Mouse (Mus musculus): ENCODE results near the gene Hmgb1. TPM values are rescaled to one million over a fixed set of nuclear protein-coding genes. Genes with fewer than 3 reads are reported as not detected.
"Not testable (repeated sequence)": the region's sequence is repeated elsewhere in the genome, so short reads cannot be mapped to it uniquely, and the experiment has no call there.

Gene Hmgb1
- polyA plus RNA-seq, 1 experiment from 2014 or later = 1,384 TPM

DNA sequence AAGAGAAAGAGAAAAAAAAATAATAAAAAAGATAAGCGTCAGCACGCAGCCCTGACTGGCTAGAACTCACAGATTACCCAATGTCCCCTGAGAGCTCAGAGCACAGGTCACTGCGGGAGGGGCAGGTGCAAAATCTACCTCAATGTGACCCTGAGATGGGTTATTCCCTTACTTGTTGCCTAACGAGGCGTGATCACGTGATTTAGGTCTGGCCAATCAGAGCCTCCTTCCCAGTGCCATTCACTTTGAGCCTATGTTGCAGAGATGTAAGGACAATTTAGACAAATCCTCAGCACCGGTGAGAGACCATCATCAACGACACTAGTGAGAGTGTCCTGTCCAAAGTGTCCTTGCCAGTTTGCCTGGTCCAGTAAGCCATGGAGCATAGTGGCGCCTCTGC is 44.0 kb downstream of the Hmgb1 start:
- Histone ChIP-seq H3K9me3 (ENCODE audit: low read length) (no peaks in the 10 kb centered on the region), H3K9ac (replicated peaks; ENCODE audit: low read length) (no peak overlapping the region), H3K27me3 (ENCODE audit: insufficient read depth, low read length) (no peaks in the 10 kb centered on the region), H3K27ac (ENCODE audit: low read length) (no peak overlapping the region), H3K4me1 (ENCODE audit: insufficient read depth, low read length) (0 out of 2 replicates have a peak, but pooled peaks cover 4% of the 10 kb centered on the region), H3K4me3 (ENCODE audit: low read length) (no peak overlapping the region), H3K4me2 (replicated peaks; ENCODE audit: low read depth, low read length) (no peak overlapping the region), H3K36me3 (ENCODE audit: insufficient read depth, low read length) (no peaks in the 10 kb centered on the region)
- WGBS = 65% methylated on average over 9 of the region's 9 CpGs
- ATAC-seq (ENCODE audit: low FRiP score, low TSS enrichment) = no peak

DNA sequence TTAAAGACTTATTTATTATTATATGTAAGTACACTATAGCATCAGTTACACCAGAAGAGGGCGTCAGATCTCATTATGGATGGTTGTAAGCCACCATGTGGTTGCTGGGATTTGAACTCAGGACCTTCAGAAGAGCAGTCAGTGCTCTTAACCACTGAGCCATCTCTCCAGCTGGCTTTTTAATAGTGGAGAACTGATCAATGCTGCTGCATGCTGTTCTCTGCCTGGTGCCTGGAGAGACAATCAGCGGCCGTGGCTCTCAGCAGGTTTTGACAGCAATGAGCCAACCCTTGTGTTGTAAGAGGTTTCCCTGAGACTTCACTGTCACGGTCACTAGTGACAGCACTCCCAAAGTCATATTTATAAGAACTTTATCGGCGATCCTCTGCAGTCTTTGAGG is 46.2 kb downstream of the Hmgb1 start:
- H3K36me3 ChIP-seq (ENCODE audit: insufficient read depth, low read length); H3K9me3 ChIP-seq (ENCODE audit: low read length); H3K27me3 ChIP-seq (ENCODE audit: insufficient read depth, low read length); H3K4me2 ChIP-seq (replicated peaks; ENCODE audit: low read depth, low read length); H3K9ac ChIP-seq (replicated peaks; ENCODE audit: low read length); ATAC-seq (ENCODE audit: low FRiP score, low TSS enrichment); H3K27ac ChIP-seq (ENCODE audit: low read length); H3K4me3 ChIP-seq (ENCODE audit: low read length); H3K4me1 ChIP-seq (ENCODE audit: insufficient read depth, low read length): not testable (repeated sequence)
- 89% methylated on average over 6 of the region's 6 CpGs for WGBS

DNA sequence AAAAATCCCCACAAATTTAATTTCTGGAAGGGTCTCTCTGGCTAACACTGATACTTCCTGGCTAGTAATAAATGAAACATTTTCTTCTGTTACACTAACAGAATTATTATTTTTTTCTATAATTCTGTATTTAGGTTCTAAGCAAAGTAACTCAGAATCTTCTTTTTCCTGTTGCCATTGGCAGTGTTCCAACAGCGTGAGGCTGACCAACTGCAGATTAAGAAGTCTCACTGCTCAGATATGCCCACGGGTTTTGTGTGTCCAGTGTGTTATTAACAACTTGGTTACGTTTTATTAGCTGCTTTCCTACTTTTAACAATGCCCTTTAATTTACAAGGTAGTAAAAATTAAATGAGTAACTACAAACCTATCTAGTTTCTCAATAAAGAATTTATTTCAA is 46.8 kb downstream of the Hmgb1 start:
- Histone ChIP-seq H3K27me3 (ENCODE audit: insufficient read depth, low read length) (no peaks in the 10 kb centered on the region), H3K4me2 (replicated peaks; ENCODE audit: low read depth, low read length) (no peak overlapping the region), H3K4me3 (ENCODE audit: low read length) (no peak overlapping the region), H3K9ac (replicated peaks; ENCODE audit: low read length) (no peak overlapping the region), H3K9me3 (ENCODE audit: low read length) (no peaks in the 10 kb centered on the region), H3K36me3 (ENCODE audit: insufficient read depth, low read length) (no peaks in the 10 kb centered on the region), H3K4me1 (ENCODE audit: insufficient read depth, low read length) (0 out of 2 replicates have a peak, but pooled peaks cover 4% of the 10 kb centered on the region), H3K27ac (ENCODE audit: low read length) (no peak overlapping the region)
- ATAC-seq (ENCODE audit: low FRiP score, low TSS enrichment) = no peak
- WGBS = 21% methylated on average over 3 of the region's 3 CpGs

DNA sequence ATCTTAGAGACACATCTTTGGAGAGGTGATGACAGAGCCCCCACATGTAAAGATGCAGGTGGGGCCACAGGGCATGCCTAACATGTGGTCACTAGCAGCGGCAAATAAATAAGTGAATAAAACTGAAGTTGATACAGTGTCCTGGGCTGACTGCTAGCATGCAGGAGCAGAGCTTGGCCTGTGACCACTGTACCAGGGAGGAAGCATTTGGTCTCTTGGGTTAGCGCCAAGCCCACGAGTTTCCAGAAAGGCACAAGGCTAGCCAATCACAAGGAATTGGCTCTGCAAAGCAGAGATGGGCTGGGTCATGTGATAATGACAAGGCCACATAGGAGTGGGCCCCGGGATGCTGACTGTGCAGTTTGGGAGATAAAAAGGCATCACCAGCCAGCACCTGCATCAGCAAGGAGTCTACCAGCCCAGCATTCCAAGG is 47.3 kb downstream of the Hmgb1 start:
- no peak overlapping the region for H3K4me3 ChIP-seq (ENCODE audit: low read length)
- no peak overlapping the region for H3K9ac ChIP-seq (replicated peaks; ENCODE audit: low read length)
- no peak overlapping the region for H3K4me2 ChIP-seq (replicated peaks; ENCODE audit: low read depth, low read length)
- no peak overlapping the region for H3K27ac ChIP-seq (ENCODE audit: low read length)
- 0 out of 2 replicates have a peak, but pooled peaks cover 4% of the 10 kb centered on the region for H3K4me1 ChIP-seq (ENCODE audit: insufficient read depth, low read length)
- no peaks in the 10 kb centered on the region for H3K9me3 ChIP-seq (ENCODE audit: low read length)
- no peaks in the 10 kb centered on the region for H3K36me3 ChIP-seq (ENCODE audit: insufficient read depth, low read length)
- ATAC-seq (ENCODE audit: low FRiP score, low TSS enrichment) = peak; percentile 42; the same call in 1 of the 2 replicates
- H3K27me3 ChIP-seq (ENCODE audit: insufficient read depth, low read length) = no peaks in the 10 kb centered on the region
- WGBS = 71% methylated on average over 4 of the region's 4 CpGs

DNA sequence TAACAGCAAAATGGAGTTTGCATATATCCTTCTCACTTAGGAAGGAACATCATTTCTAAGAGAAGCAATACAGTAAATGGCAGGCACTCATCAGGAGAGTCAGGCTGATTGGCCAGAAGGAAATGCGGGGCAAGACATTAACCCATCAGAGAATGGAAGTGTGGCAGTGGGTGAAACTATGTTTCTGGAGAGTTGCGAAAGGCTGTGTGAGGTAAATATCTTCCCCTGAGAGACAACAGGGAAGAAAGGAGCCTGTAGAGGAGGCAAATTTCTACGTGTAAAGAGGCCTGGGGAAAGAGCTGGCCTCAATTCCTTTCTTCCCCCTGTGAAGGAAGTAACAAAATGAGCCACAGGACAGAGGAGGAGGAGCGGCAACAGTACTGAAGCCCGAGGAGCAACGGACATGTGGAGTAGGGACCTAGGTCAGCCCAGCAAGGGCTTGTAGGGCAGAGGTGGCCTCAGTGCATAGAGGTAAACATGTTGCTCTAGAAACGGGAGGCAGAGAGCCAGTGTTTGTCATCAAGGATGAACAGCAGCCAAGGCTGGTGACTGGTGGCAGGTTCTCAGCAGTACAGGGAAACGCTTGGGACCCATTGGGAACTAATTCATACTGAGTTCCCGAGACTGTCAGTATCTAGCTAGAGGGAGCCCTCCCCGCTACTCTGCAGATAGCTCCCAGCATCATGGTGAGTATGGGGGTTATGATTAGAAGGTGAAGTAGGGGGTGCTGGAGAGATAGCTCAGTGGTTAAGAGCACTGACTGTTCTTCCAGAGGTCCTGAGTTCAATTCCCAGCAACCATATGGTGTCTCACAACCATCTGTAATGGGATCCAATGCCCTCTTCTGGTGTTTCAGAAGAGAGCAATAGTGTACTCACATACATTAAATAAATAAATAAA is 48.6 kb downstream of the Hmgb1 start:
- H3K4me3 ChIP-seq (ENCODE audit: low read length) = no peak overlapping the region
- H3K9ac ChIP-seq (replicated peaks; ENCODE audit: low read length) = no peak overlapping the region
- 0 out of 2 replicates have a peak, but pooled peaks cover 4% of the 10 kb centered on the region for H3K4me1 ChIP-seq (ENCODE audit: insufficient read depth, low read length)
- no peak overlapping the region for H3K27ac ChIP-seq (ENCODE audit: low read length)
- WGBS = 81% methylated on average over 10 of the region's 10 CpGs
- H3K4me2 ChIP-seq (replicated peaks; ENCODE audit: low read depth, low read length) = no peak overlapping the region
- H3K9me3 ChIP-seq (ENCODE audit: low read length) = no peaks in the 10 kb centered on the region
- H3K27me3 ChIP-seq (ENCODE audit: insufficient read depth, low read length) = no peaks in the 10 kb centered on the region
- ATAC-seq (ENCODE audit: low FRiP score, low TSS enrichment) = no peak
- H3K36me3 ChIP-seq (ENCODE audit: insufficient read depth, low read length) = no peaks in the 10 kb centered on the region

DNA sequence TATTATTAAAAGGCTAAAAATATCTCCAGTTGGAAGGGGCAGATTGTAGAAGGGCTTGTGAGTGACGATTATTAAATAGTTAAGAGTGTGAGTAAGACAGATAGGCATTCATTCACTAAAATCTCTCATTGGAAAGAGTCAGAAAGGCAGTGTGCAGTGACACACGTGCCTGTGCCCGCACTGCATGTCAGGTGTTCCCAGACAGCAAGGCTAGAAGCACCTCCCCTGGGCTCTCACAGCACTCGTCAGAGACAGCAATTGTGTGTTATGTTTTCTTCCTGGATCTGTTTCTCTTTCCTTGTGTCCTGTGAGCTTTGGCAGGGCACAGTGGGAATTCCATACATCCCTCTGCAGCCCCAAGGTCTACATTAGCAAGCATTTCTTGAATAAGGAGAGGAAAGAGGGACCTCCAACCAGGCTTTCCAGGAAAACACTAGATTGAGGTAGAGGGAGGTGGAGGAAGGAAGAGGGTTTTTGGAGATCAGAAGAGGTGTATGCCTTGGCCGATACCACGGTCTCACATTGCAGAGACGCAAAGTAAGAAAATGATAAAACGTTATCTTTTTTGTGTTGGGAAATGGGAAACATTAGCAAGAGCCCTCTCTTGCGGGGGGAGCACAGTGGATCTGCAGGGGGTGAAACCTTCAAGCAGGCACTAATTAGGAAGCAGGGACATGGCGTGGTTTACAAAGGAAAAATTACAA is 49.4 kb downstream of the Hmgb1 start:
- Histone ChIP-seq H3K4me3 (ENCODE audit: low read length) (no peak overlapping the region), H3K4me1 (ENCODE audit: insufficient read depth, low read length) (0 out of 2 replicates have a peak, but pooled peaks cover 4% of the 10 kb centered on the region), H3K36me3 (ENCODE audit: insufficient read depth, low read length) (no peaks in the 10 kb centered on the region), H3K4me2 (replicated peaks; ENCODE audit: low read depth, low read length) (no peak overlapping the region), H3K9ac (replicated peaks; ENCODE audit: low read length) (no peak overlapping the region), H3K27me3 (ENCODE audit: insufficient read depth, low read length) (no peaks in the 10 kb centered on the region), H3K9me3 (ENCODE audit: low read length) (no peaks in the 10 kb centered on the region), H3K27ac (ENCODE audit: low read length) (no peak overlapping the region)
- ATAC-seq (ENCODE audit: low FRiP score, low TSS enrichment) = no peak
- WGBS = 82% methylated on average over 10 of the region's 10 CpGs

DNA sequence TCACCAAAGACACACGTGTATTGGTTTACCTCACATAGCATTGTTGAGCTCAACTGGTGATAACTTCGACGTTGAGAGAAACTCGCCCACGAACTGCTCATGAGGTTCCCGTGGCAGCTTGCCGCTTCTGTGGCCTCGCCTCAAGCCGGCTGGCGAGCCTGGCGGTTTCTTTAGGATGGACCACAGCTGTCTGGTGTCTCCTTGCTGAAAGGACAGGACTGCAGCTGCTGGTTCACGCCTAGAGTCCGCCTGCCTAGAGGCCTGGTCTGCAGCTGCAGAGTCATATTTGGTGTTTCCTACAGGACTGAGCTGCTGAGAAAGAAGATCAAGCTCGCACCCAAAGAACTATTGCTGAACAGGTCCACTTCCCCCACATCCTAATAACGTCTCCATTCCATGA is 55.8 kb downstream of the Hmgb1 start:
- no peak overlapping the region for H3K27ac ChIP-seq (ENCODE audit: low read length)
- H3K4me3 ChIP-seq (ENCODE audit: low read length) = no peak overlapping the region
- H3K9me3 ChIP-seq (ENCODE audit: low read length) = no peaks in the 10 kb centered on the region
- H3K4me2 ChIP-seq (replicated peaks; ENCODE audit: low read depth, low read length) = no peak overlapping the region
- H3K9ac ChIP-seq (replicated peaks; ENCODE audit: low read length) = no peak overlapping the region
- no peak for ATAC-seq (ENCODE audit: low FRiP score, low TSS enrichment)
- H3K36me3 ChIP-seq (ENCODE audit: insufficient read depth, low read length) = no peaks in the 10 kb centered on the region
- WGBS = 63% methylated on average over 15 of the region's 15 CpGs
- no peaks in the 10 kb centered on the region for H3K27me3 ChIP-seq (ENCODE audit: insufficient read depth, low read length)
- no peaks in the 10 kb centered on the region for H3K4me1 ChIP-seq (ENCODE audit: insufficient read depth, low read length)

DNA sequence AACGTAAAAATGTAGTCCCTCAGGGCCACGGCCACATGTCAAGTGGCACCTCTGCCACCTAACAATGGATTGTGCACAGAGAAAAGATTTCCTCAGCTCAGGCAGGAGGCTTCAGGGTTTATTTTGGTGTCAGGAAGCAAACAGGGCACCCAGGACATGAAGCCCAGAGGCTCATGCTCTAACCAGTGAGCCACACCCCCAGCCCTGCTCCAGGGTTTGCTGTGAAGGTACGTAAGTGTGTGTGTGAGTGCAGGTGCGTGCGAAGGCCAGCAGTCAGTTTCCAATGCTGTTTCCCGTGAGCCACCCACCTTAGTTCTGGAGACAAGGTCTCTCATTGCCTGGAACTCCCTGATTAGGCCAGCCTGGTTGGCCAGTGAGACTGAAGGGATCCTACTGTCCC is 60.5 kb downstream of the Hmgb1 start:
- WGBS = 91% methylated on average over 6 of the region's 6 CpGs
- no peak overlapping the region for H3K4me3 ChIP-seq (ENCODE audit: low read length)
- H3K9me3 ChIP-seq (ENCODE audit: low read length) = no peaks in the 10 kb centered on the region
- no peaks in the 10 kb centered on the region for H3K36me3 ChIP-seq (ENCODE audit: insufficient read depth, low read length)
- no peak overlapping the region for H3K9ac ChIP-seq (replicated peaks; ENCODE audit: low read length)
- ATAC-seq (ENCODE audit: low FRiP score, low TSS enrichment) = no peak
- H3K27me3 ChIP-seq (ENCODE audit: insufficient read depth, low read length) = no peaks in the 10 kb centered on the region
- no peaks in the 10 kb centered on the region for H3K4me1 ChIP-seq (ENCODE audit: insufficient read depth, low read length)
- no peak overlapping the region for H3K4me2 ChIP-seq (replicated peaks; ENCODE audit: low read depth, low read length)
- no peak overlapping the region for H3K27ac ChIP-seq (ENCODE audit: low read length)

DNA sequence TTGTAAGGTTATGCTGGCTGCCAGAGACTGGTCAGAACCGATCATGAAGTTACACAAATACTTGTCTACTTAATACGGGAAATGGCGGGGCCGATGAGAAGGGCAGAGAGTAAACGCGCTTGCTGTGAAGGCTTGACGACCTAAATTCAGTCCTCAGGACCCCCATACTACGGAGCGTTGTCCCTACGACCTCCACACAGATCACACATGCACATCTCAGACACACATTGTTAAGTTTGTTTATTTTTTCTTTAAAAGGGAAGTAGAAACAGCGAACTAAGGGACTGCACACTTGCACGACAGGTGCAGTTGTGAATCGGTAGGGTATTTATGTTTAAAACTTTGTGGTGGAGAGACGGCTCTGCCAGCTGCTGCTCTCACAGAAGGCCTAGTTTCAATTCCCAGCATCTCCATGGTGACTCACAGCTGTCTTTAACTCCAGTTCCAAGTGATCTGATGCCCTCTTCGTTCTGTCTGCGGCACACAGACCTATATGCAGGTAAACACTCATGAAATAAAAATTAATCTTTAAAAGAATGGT is 64.9 kb downstream of the Hmgb1 start:
- 77% methylated on average over 16 of the region's 16 CpGs for WGBS
- ATAC-seq (ENCODE audit: low FRiP score, low TSS enrichment) = no peak
- H3K4me2 ChIP-seq (replicated peaks; ENCODE audit: low read depth, low read length) = no peak overlapping the region
- no peak overlapping the region for H3K27ac ChIP-seq (ENCODE audit: low read length)
- no peaks in the 10 kb centered on the region for H3K36me3 ChIP-seq (ENCODE audit: insufficient read depth, low read length)
- no peak overlapping the region for H3K9ac ChIP-seq (replicated peaks; ENCODE audit: low read length)
- no peaks in the 10 kb centered on the region for H3K27me3 ChIP-seq (ENCODE audit: insufficient read depth, low read length)
- peaks cover 3% of the 10 kb centered on the region; the same call in 1 of the 2 replicates for H3K4me1 ChIP-seq (ENCODE audit: insufficient read depth, low read length)
- H3K9me3 ChIP-seq (ENCODE audit: low read length) = no peaks in the 10 kb centered on the region
- H3K4me3 ChIP-seq (ENCODE audit: low read length) = no peak overlapping the region

Measured in kidney, embryonic 16.5 days (tissue).